Mouse (Mus musculus) gastrocnemius, postnatal 14 days (tissue): Measurements from ENCODE around the gene Ugp2. TPM values are rescaled to one million over a fixed set of nuclear protein-coding genes. Genes with fewer than 3 reads are reported as not detected.

Source experiments
- DNase-seq: peaks from one replicate; pipeline ENCODE4 v3.0.0; 2021; ENCODE audit warnings: mixed read lengths
- intact Hi-C: fragments of 180-260 bp; cut with DNase I; formaldehyde crosslinking; loops from one replicate; pipeline ENCODE4 v1.15.1; 2025; ENCODE audit warnings: low total_unique reads
- long read RNA-seq, 2 experiments: library from polyadenylated mRNA; stranded (forward); transcript quantifications; one replicate each; pipeline ENCODE4 v2.0.0; 2021
- total RNA-seq, 2 experiments: library from RNA; stranded (reverse); gene quantifications; 2 replicates each; pipeline ENCODE4 v1.2.3; 2021

Ugp2 gene
- total RNA-seq: 100 to 1,000 TPM; 264 to 284 TPM
- long read RNA-seq, experiment 1, transcript Ugp2-202 (10 exons, 2,683 nt): major isoform, 334 of 443 reads
- long read RNA-seq, experiment 1, transcript Ugp2-201 (10 exons, 2,044 nt): minor isoform, 91 of 443 reads
- long read RNA-seq, experiment 1, partial matches to known transcripts: 14 of 443 reads
- long read RNA-seq, experiment 1, other reads (novel, unspliced or antisense): 3 of 443 reads
- long read RNA-seq, experiment 2, transcript Ugp2-202 (10 exons, 2,683 nt): major isoform, 358 of 489 reads
- long read RNA-seq, experiment 2, transcript Ugp2-201 (10 exons, 2,044 nt): minor isoform, 108 of 489 reads
- long read RNA-seq, experiment 2, partial matches to known transcripts: 16 of 489 reads
- long read RNA-seq, experiment 2, other reads (novel, unspliced or antisense): 7 of 489 reads

- intact Hi-C loops: no loop called here
- peak; percentile 98 for DNase-seq
Observed at GRCm38 (mm10) chr11:21371122-21371806, at the start of gene Ugp2. Gene Ugp2 (minus strand): TSS chr11:21371201.

- intact Hi-C loops: no loop called here
Observed at GRCm38 (mm10) chr11:21414911-21415381, 43.9 kb upstream of the Ugp2 start.

GRCm38 (mm10) chr11:21406668-21407067 is 35.7 kb upstream of the Ugp2 start:
- DNase-seq: no peak
- intact Hi-C loops: no loop called here

More at GRCm38 (mm10) chr11:21414911-21415381, 43.9 kb upstream of the Ugp2 start:
- DNase-seq: peak; percentile 32

GRCm38 (mm10) chr11:21406141-21406540 is 35.1 kb upstream of the Ugp2 start:
- DNase-seq: no peak
- intact Hi-C loops: no loop called here

- intact Hi-C loops: no loop called here
- no peak for DNase-seq
Observed at GRCm38 (mm10) chr11:21403877-21404276, 32.9 kb upstream of the Ugp2 start.

- DNase-seq: no peak
- intact Hi-C loops: no loop called here
Observed at GRCm38 (mm10) chr11:21402481-21403254, 31.7 kb upstream of the Ugp2 start.

GRCm38 (mm10) chr11:21401248-21401647 is 30.2 kb upstream of the Ugp2 start:
- no peak for DNase-seq
- intact Hi-C loops: no loop called here

- intact Hi-C loops: no loop called here
- DNase-seq: no peak
Observed at GRCm38 (mm10) chr11:21399186-21399681, 28.2 kb upstream of the Ugp2 start.

- DNase-seq: peak; percentile 42
Observed at GRCm38 (mm10) chr11:21398464-21398863, 27.5 kb upstream of the Ugp2 start.

GRCm38 (mm10) chr11:21386790-21387189 is 15.8 kb upstream of the Ugp2 start:
- peak; percentile 43 for DNase-seq

More at GRCm38 (mm10) chr11:21398464-21398863, 27.5 kb upstream of the Ugp2 start:
- intact Hi-C loops: no loop called here

GRCm38 (mm10) chr11:21374096-21374495 is 3.1 kb upstream of the Ugp2 start:
- DNase-seq: no peak
- intact Hi-C loops: no loop called here

More at GRCm38 (mm10) chr11:21386790-21387189, 15.8 kb upstream of the Ugp2 start:
- intact Hi-C loops: no loop called here

GRCm38 (mm10) chr11:21370399-21371121 is 441 bp downstream of the Ugp2 start:
- DNase-seq: peak; percentile 88
- intact Hi-C loops: no loop called here

GRCm38 (mm10) chr11:21369248-21370016 is 1.6 kb downstream of the Ugp2 start:
- no peak for DNase-seq
- intact Hi-C loops: no loop called here

- peak; percentile 16 for DNase-seq
- intact Hi-C loops: no loop called here
Observed at GRCm38 (mm10) chr11:21368466-21368865, 2.5 kb downstream of the Ugp2 start.

- no peak for DNase-seq
- intact Hi-C loops: no loop called here
Observed at GRCm38 (mm10) chr11:21363144-21363940, 7.7 kb downstream of the Ugp2 start.

- intact Hi-C loops: no loop called here
- DNase-seq: no peak
Observed at GRCm38 (mm10) chr11:21351296-21351695, 19.7 kb downstream of the Ugp2 start.

- DNase-seq: no peak
- intact Hi-C loops: loop anchor here (10.0 kb wide), 1 partner anchor 106 kb away; no protein-coding TSS in a partner anchor
Observed at GRCm38 (mm10) chr11:21348890-21349289, 22.1 kb downstream of the Ugp2 start.
